Mouse (Mus musculus) bone marrow macrophage, adult 2 months (primary cell): Measurements from ENCODE around the gene a. TPM values are rescaled to one million over a fixed set of nuclear protein-coding genes. Genes with fewer than 3 reads are reported as not detected.

Experiments used
- H3K27ac ChIP-seq: 2 replicates; pipeline ENCODE4 v1.5.1; 2012; ENCODE audit warnings: low read depth, low read length; ENCODE audit not compliant: insufficient read depth
- H3K4me1 ChIP-seq: 2 replicates; pipeline ENCODE4 v1.6.1; 2012; ENCODE audit warnings: low read length; ENCODE audit not compliant: control insufficient read depth, insufficient read depth
- H3K4me3 ChIP-seq: 2 replicates; pipeline ENCODE4 v1.5.1; 2012; ENCODE audit warnings: mild to moderate bottlenecking, low read length, moderate library complexity; ENCODE audit not compliant: insufficient read depth
- CTCF ChIP-seq: IDR thresholded peaks from 2 replicates; pipeline ENCODE4 v1.5.1; 2012; ENCODE audit warnings: low read depth, mild to moderate bottlenecking, low read length, moderate library complexity
- POLR2A ChIP-seq: IDR thresholded peaks from 2 replicates; pipeline ENCODE4 v1.6.1; 2012; ENCODE audit warnings: mild to moderate bottlenecking, low read depth, low read length, borderline replicate concordance
- polyA plus RNA-seq: library from polyadenylated mRNA; stranded (reverse); fragments of >200 nt; gene quantifications from 2 replicates; pipeline ENCODE4 v1.2.4, GENCODE M21; 2012; ENCODE audit not compliant: missing spikeins, insufficient read depth, insufficient read length

The a gene
- polyA plus RNA-seq, 1 experiment: not detected

- Histone ChIP-seq H3K4me3 (no peak overlapping the region), H3K4me1 (peaks cover 9% of the 10 kb centered on the region; the same call in 1 of the 2 replicates), H3K27ac (no peak overlapping the region)
- TF ChIP-seq CTCF (no peak), POLR2A (no peak)
These were observed 43.1 kb downstream of the a start for GRCm38 (mm10) chr2:154834149-154834865.

- TF ChIP-seq POLR2A (no peak), CTCF (no peak)
- no peak overlapping the region for H3K27ac ChIP-seq
These were observed 45.3 kb downstream of the a start for GRCm38 (mm10) chr2:154836537-154836936.

GRCm38 (mm10) chr2:154848086-154848485, 56.9 kb downstream of the a start:
- TF ChIP-seq POLR2A (no peak), CTCF (no peak)
- Histone ChIP-seq H3K27ac (no peak overlapping the region), H3K4me1 (0 out of 2 replicates have a peak, but pooled peaks cover 2% of the 10 kb centered on the region), H3K4me3 (no peak overlapping the region)

More at GRCm38 (mm10) chr2:154836537-154836936, 45.3 kb downstream of the a start:
- Histone ChIP-seq H3K4me1 (peaks cover under 1% of the 10 kb centered on the region; the same call in 1 of the 2 replicates), H3K4me3 (no peak overlapping the region)

- Histone ChIP-seq H3K4me1 (peaks cover 6% of the 10 kb centered on the region), H3K4me3 (no peak overlapping the region), H3K27ac (no peak overlapping the region)
- no peak for TF ChIP-seq CTCF
These were observed 64.2 kb downstream of the a start for GRCm38 (mm10) chr2:154855383-154855782.

GRCm38 (mm10) chr2:154863672-154864071, 72.5 kb downstream of the a start:
- no peak overlapping the region for H3K4me3 ChIP-seq
- no peak overlapping the region for H3K27ac ChIP-seq
- TF ChIP-seq CTCF (no peak), POLR2A (no peak)
- H3K4me1 ChIP-seq: no peaks in the 10 kb centered on the region

GRCm38 (mm10) chr2:154865696-154866095, 74.5 kb downstream of the a start:
- H3K4me3 ChIP-seq: no peak overlapping the region
- H3K27ac ChIP-seq: no peak overlapping the region
- TF ChIP-seq CTCF (no peak), POLR2A (no peak)
- H3K4me1 ChIP-seq: no peaks in the 10 kb centered on the region

GRCm38 (mm10) chr2:154868106-154868505, 76.9 kb downstream of the a start:
- no peaks in the 10 kb centered on the region for H3K4me1 ChIP-seq

GRCm38 (mm10) chr2:154869954-154870641, 78.9 kb downstream of the a start:
- no peak overlapping the region for H3K27ac ChIP-seq
- TF ChIP-seq POLR2A (no peak), CTCF (no peak)

More at GRCm38 (mm10) chr2:154868106-154868505, 76.9 kb downstream of the a start:
- Histone ChIP-seq H3K27ac (no peak overlapping the region), H3K4me3 (no peak overlapping the region)
- TF ChIP-seq POLR2A: no peak
- no peak for TF ChIP-seq CTCF

GRCm38 (mm10) chr2:154876621-154877020, 85.4 kb downstream of the a start:
- TF ChIP-seq POLR2A (no peak), CTCF (no peak)
- Histone ChIP-seq H3K27ac (no peak overlapping the region), H3K4me1 (no peaks in the 10 kb centered on the region), H3K4me3 (no peak overlapping the region)

More at GRCm38 (mm10) chr2:154869954-154870641, 78.9 kb downstream of the a start:
- Histone ChIP-seq H3K4me1 (no peaks in the 10 kb centered on the region), H3K4me3 (no peak overlapping the region)

- H3K27ac ChIP-seq: peak overlapping the region; percentile 31
- H3K4me1 ChIP-seq: peaks cover 5% of the 10 kb centered on the region; the same call in 1 of the 2 replicates
- TF ChIP-seq CTCF (no peak), POLR2A (no peak)
These were observed 100.4 kb downstream of the a start for GRCm38 (mm10) chr2:154891585-154891984.

More at GRCm38 (mm10) chr2:154891585-154891984, 100.4 kb downstream of the a start:
- H3K4me3 ChIP-seq: peak overlapping the region; percentile 100
